Comparison of ENCODE assay signal across 7 mouse cellular contexts in genomic region chr12:71014845-71015362, GRCm38 (mm10). TPM values are rescaled to one million over a fixed set of nuclear protein-coding genes. Genes with fewer than 3 reads are reported as not detected.
A peak's percentile ranks its signal among the peaks of the same experiment; 100 is the strongest.
DNase-seq lines count a peak whose midpoint lies in the region; ATAC-seq and TF ChIP-seq lines count a peak whose summit lies in the region.

No protein-coding gene starts in this region.

- peaks cover 23% of the 10 kb centered on the region for H3K4me1 ChIP-seq in forebrain, embryonic 12.5 days
- H3K4me1 ChIP-seq in limb, embryonic 11.5 days (ENCODE audit: control insufficient read depth, insufficient read depth, low read length) = peaks cover 4% of the 10 kb centered on the region; the same call in 1 of the 2 replicates
- H3K4me1 ChIP-seq in midbrain, postnatal 0 days (ENCODE audit: insufficient read depth, low read length) = 0 out of 2 replicates have a peak, but pooled peaks cover 2% of the 10 kb centered on the region

- H3K9me3 ChIP-seq in forebrain, embryonic 12.5 days = no peaks in the 10 kb centered on the region
- no peaks in the 10 kb centered on the region for H3K9me3 ChIP-seq in limb, embryonic 11.5 days (ENCODE audit: control insufficient read depth, low read length)
- H3K9me3 ChIP-seq in midbrain, postnatal 0 days (ENCODE audit: low read length) = no peaks in the 10 kb centered on the region

- H3K9ac ChIP-seq in forebrain, embryonic 12.5 days = peak overlapping the region; percentile 80
- peak overlapping the region; percentile 71 for H3K9ac ChIP-seq in limb, embryonic 11.5 days (ENCODE audit: low read length)
- H3K9ac ChIP-seq in midbrain, postnatal 0 days (replicated peaks; ENCODE audit: low read length, poor library complexity, severe bottlenecking) = peak overlapping the region; percentile 81

- peaks cover 20% of the 10 kb centered on the region for H3K36me3 ChIP-seq in forebrain, embryonic 12.5 days (replicated peaks)
- peaks cover 11% of the 10 kb centered on the region for H3K36me3 ChIP-seq in limb, embryonic 11.5 days (ENCODE audit: control insufficient read depth, insufficient read depth, low read length)
- H3K36me3 ChIP-seq in midbrain, postnatal 0 days (ENCODE audit: insufficient read depth, low read length) = peaks cover 5% of the 10 kb centered on the region; the same call in 1 of the 2 replicates

- peak overlapping the region; percentile 98 for H3K27ac ChIP-seq in forebrain, embryonic 12.5 days
- H3K27ac ChIP-seq in limb, embryonic 11.5 days (replicated peaks; ENCODE audit: low read depth, low read length) = peak overlapping the region; percentile 96
- peak overlapping the region; percentile 97 for H3K27ac ChIP-seq in midbrain, postnatal 0 days (ENCODE audit: low read depth, low read length)

- no peaks in the 10 kb centered on the region for H3K27me3 ChIP-seq in forebrain, embryonic 12.5 days
- no peaks in the 10 kb centered on the region for H3K27me3 ChIP-seq in limb, embryonic 11.5 days (ENCODE audit: control insufficient read depth, insufficient read depth, low read length)
- H3K27me3 ChIP-seq in midbrain, postnatal 0 days (ENCODE audit: insufficient read depth, low read length) = no peaks in the 10 kb centered on the region

- ATAC-seq in forebrain, embryonic 12.5 days (ENCODE audit: low FRiP score) = no peak
- ATAC-seq in limb, embryonic 11.5 days (ENCODE audit: insufficient number of reproducible peaks, low FRiP score, low TSS enrichment, low read depth) = peak; percentile 71; the same call in 1 of the 2 replicates
- peak; percentile 77 for ATAC-seq in midbrain, postnatal 0 days (ENCODE audit: low FRiP score)

- H3K4me3 ChIP-seq in forebrain, embryonic 12.5 days (replicated peaks) = peak overlapping the region; percentile 97
- H3K4me3 ChIP-seq in limb, embryonic 11.5 days (ENCODE audit: low read depth, low read length) = peak overlapping the region; percentile 98
- H3K4me3 ChIP-seq in midbrain, postnatal 0 days (ENCODE audit: low read depth, low read length) = peak overlapping the region; percentile 80

- peak; percentile 27 to 39 for DNase-seq in left cerebral cortex, postnatal 25 days (ENCODE audit: low spot score in 2 of 2)
- DNase-seq in left cerebral cortex, adult 11 months (ENCODE audit: low spot score) = no peak
- peak; percentile 49 for DNase-seq in adipocyte (ENCODE audit: low spot score)
- DNase-seq in limb, embryonic 11.5 days (ENCODE audit: low spot score) = no peak
- peak; percentile 57 for DNase-seq in midbrain, postnatal 0 days (ENCODE audit: low spot score)
- no peak for DNase-seq in yolk sac, embryonic 10.5 days (ENCODE audit: low spot score)

- WGBS in forebrain, embryonic 12.5 days = under 1% methylated on average over 32 of the region's 32 CpGs
- 1% methylated on average over 29 of the region's 32 CpGs for WGBS in limb, embryonic 11.5 days
- under 1% methylated on average over 29 of the region's 32 CpGs for WGBS in midbrain, postnatal 0 days

- TF ChIP-seq CTCF in midbrain, postnatal 0 days (IDR thresholded peaks at IDR 0.05) = no peak

- H3K4me2 ChIP-seq in forebrain, embryonic 12.5 days = peak overlapping the region; percentile 76
- peak overlapping the region; percentile 72 for H3K4me2 ChIP-seq in limb, embryonic 11.5 days (ENCODE audit: low read depth, severe bottlenecking)
- peak overlapping the region; percentile 50 for H3K4me2 ChIP-seq in midbrain, postnatal 0 days (ENCODE audit: low read depth, low read length, poor library complexity, severe bottlenecking)

- intact Hi-C loops in left cerebral cortex, postnatal 25 days (cut with DNase I) = loop anchor here (1.0 kb wide), 1 partner anchor 41 kb away; the partner anchor contains the start of gene Psma3

RNA-seq across cellular contexts. Expression of gene Arid4a, which starts 0.9 kb away (rescaled TPM):
- total RNA-seq in left cerebral cortex, postnatal 25 days (2021) = 10 to 100 TPM; 37.0 to 37.1 TPM
- polyA plus RNA-seq in forebrain, embryonic 12.5 days (2016; fragmentation: Nextera tagmentation; extraction: Ambion mirVana) = 41.1 and 41.5 TPM in 2 replicates
- 37.4 and 39.4 TPM in 2 replicates for polyA plus RNA-seq in limb, embryonic 11.5 days (2014; fragmentation: Nextera tagmentation; extraction: Ambion mirVana)
- 11.0 and 11.1 TPM in 2 replicates for total RNA-seq in midbrain, postnatal 0 days (2014; rRNA removed)
- 40.0 and 43.4 TPM in 2 replicates for polyA plus RNA-seq in midbrain, postnatal 0 days (2015; fragmentation: Nextera tagmentation; extraction: Ambion mirVana)

RNA-seq across cellular contexts. Expression of gene Psma3, which starts 40.5 kb away (rescaled TPM):
- total RNA-seq in left cerebral cortex, postnatal 25 days (2021) = 100 to 1,000 TPM; 202 to 204 TPM
- polyA plus RNA-seq in forebrain, embryonic 12.5 days (2016; fragmentation: Nextera tagmentation; extraction: Ambion mirVana) = 547 and 562 TPM in 2 replicates
- polyA plus RNA-seq in limb, embryonic 11.5 days (2014; fragmentation: Nextera tagmentation; extraction: Ambion mirVana) = 628 and 652 TPM in 2 replicates
- total RNA-seq in midbrain, postnatal 0 days (2014; rRNA removed) = 116 and 131 TPM in 2 replicates
- 505 and 509 TPM in 2 replicates for polyA plus RNA-seq in midbrain, postnatal 0 days (2015; fragmentation: Nextera tagmentation; extraction: Ambion mirVana)

Comparison
In these comparisons a context has a peak if more than half of its experiments do, and no peak if none do; other contexts are left out.
1. DNase-seq: peak in left cerebral cortex, postnatal 25 days (2 of 2), adipocyte (single experiment) and midbrain, postnatal 0 days (single experiment); none in left cerebral cortex, adult 11 months (single experiment), limb, embryonic 11.5 days (single experiment) and yolk sac, embryonic 10.5 days (single experiment).
2. Peak in every context shown above with its lines, with median percentiles within 50 percentile points of each other: H3K27ac ChIP-seq, H3K4me2 ChIP-seq, H3K4me3 ChIP-seq and H3K9ac ChIP-seq.